Mouse (Mus musculus) MEL (cell line): ENCODE measurements around the gene Rab30. TPM values are rescaled to one million over a fixed set of nuclear protein-coding genes. Genes with fewer than 3 reads are reported as not detected.

Experiments used
- DNase-seq: peaks from one replicate; pipeline ENCODE4 v3.0.0; 2011; ENCODE audit warnings: low read depth, low spot score
- H3K27ac ChIP-seq: 2 replicates; pipeline ENCODE4 v1.5.1; 2012; ENCODE audit warnings: low read depth, mild to moderate bottlenecking, control low read depth, low read length, moderate library complexity; ENCODE audit not compliant: control insufficient read depth
- H3K27me3 ChIP-seq, 2 experiments: fragments of 150-350 bp in 1 of 2; sonication (generic) in 1 of 2; 2 replicates each; pipeline ENCODE4 v1.6.1; 2012; ENCODE audit warnings: low read length in 2 of 2, mild to moderate bottlenecking in 2 of 2, improper control_type of control experiment in 1 of 2, moderate library complexity in 1 of 2; ENCODE audit not compliant: insufficient read depth in 2 of 2, control insufficient read depth in 1 of 2
- H3K36me3 ChIP-seq, 2 experiments: 2 replicates each; pipeline ENCODE4 v1.6.1; 2012 to 2014; ENCODE audit warnings: low read length in 2 of 2, improper control_type of control experiment in 1 of 2, inconsistent platforms in 1 of 2, mild to moderate bottlenecking in 1 of 2; ENCODE audit not compliant: insufficient read depth in 2 of 2, control insufficient read depth in 1 of 2
- H3K4me1 ChIP-seq, 2 experiments: fragments of 150-350 bp in 1 of 2; sonication (generic) in 1 of 2; 2 replicates each; pipeline ENCODE4 v1.6.1; 2012; ENCODE audit warnings: low read length in 2 of 2, improper control_type of control experiment in 1 of 2, mild to moderate bottlenecking in 1 of 2; ENCODE audit not compliant: insufficient read depth in 2 of 2, control insufficient read depth in 1 of 2
- H3K4me3 ChIP-seq, 2 experiments: fragments of 150-350 bp in 1 of 2; sonication (generic) in 1 of 2; 2 replicates each; pipeline ENCODE4 v1.5.1; 2012; ENCODE audit warnings: low read depth in 2 of 2, low read length in 2 of 2, mild to moderate bottlenecking in 2 of 2, moderate library complexity in 2 of 2, control low read depth in 1 of 2, improper control_type of control experiment in 1 of 2; ENCODE audit not compliant: control insufficient read depth in 1 of 2, insufficient read depth in 1 of 2
- H3K79me2 ChIP-seq: 2 replicates; pipeline ENCODE4 v1.6.1; 2012; ENCODE audit warnings: mild to moderate bottlenecking, low read length, moderate library complexity; ENCODE audit not compliant: control insufficient read depth, poor library complexity, insufficient read depth
- H3K9ac ChIP-seq: 2 replicates; pipeline ENCODE4 v1.6.1; 2012; ENCODE audit warnings: low read depth, mild to moderate bottlenecking, control low read depth, low read length, moderate library complexity; ENCODE audit not compliant: control insufficient read depth, poor library complexity, severe bottlenecking
- H3K9me3 ChIP-seq: fragments of 150-350 bp; sonication (generic); replicated peaks from 2 replicates; pipeline ENCODE4 v1.6.1; 2012; ENCODE audit warnings: mild to moderate bottlenecking, low read length, improper control_type of control experiment, moderate library complexity; ENCODE audit not compliant: insufficient read depth
- BHLHE40 ChIP-seq: IDR thresholded peaks from 2 replicates; pipeline ENCODE4 v1.6.1; 2012; ENCODE audit warnings: low read depth, mild to moderate bottlenecking, inconsistent platforms, low read length, improper control_type of control experiment, borderline replicate concordance
- CHD1 ChIP-seq: IDR thresholded peaks from 2 replicates; pipeline ENCODE4 v1.6.1; 2012; ENCODE audit warnings: low read depth, mild to moderate bottlenecking, inconsistent platforms, low read length, improper control_type of control experiment
- CHD2 ChIP-seq: IDR thresholded peaks from 2 replicates; pipeline ENCODE4 v1.6.1; 2011; ENCODE audit warnings: low read length, improper control_type of control experiment
- GATA1 ChIP-seq: IDR thresholded peaks from 2 replicates; pipeline ENCODE4 v1.6.1; 2011; ENCODE audit warnings: low read depth, low read length, improper control_type of control experiment
- JUND ChIP-seq: IDR thresholded peaks from 2 replicates; pipeline ENCODE4 v1.6.1; 2011; ENCODE audit warnings: low read depth, mild to moderate bottlenecking, improper control_type of control experiment, low read length
- MAFK ChIP-seq: IDR thresholded peaks from 2 replicates; pipeline ENCODE4 v1.6.1; 2011; ENCODE audit warnings: low read depth, mild to moderate bottlenecking, low read length, improper control_type of control experiment, borderline replicate concordance
- MAX ChIP-seq: IDR thresholded peaks from 2 replicates; pipeline ENCODE4 v1.6.1; 2011; ENCODE audit warnings: low read length, improper control_type of control experiment
- MXI1 ChIP-seq: IDR thresholded peaks from 2 replicates; pipeline ENCODE4 v1.6.1; 2011; ENCODE audit warnings: mild to moderate bottlenecking, low read depth, low read length, improper control_type of control experiment
- MYC ChIP-seq: IDR thresholded peaks from 2 replicates; pipeline ENCODE4 v1.6.1; 2011; ENCODE audit warnings: low read depth, mild to moderate bottlenecking, low read length, improper control_type of control experiment, moderate library complexity
- POLR2AphosphoS2 ChIP-seq: IDR thresholded peaks from 2 replicates; pipeline ENCODE4 v1.6.1; 2011; ENCODE audit warnings: low read length, improper control_type of control experiment
- POLR2AphosphoS5 ChIP-seq: IDR thresholded peaks from 2 replicates; pipeline ENCODE4 v1.6.1; 2012; ENCODE audit warnings: low read depth, borderline replicate concordance, mild to moderate bottlenecking, inconsistent platforms, low read length, moderate library complexity, mixed read lengths
- RCOR1 ChIP-seq: IDR thresholded peaks from 2 replicates; pipeline ENCODE4 v1.6.1; 2012; ENCODE audit warnings: low read depth, mild to moderate bottlenecking, inconsistent platforms, low read length, improper control_type of control experiment
- SIN3A ChIP-seq: IDR thresholded peaks from 2 replicates; pipeline ENCODE4 v1.6.1; 2012; ENCODE audit warnings: low read length, improper control_type of control experiment, inconsistent platforms
- SMC3 ChIP-seq: IDR thresholded peaks from 2 replicates; pipeline ENCODE4 v1.6.1; 2011; ENCODE audit warnings: low read depth, low read length, improper control_type of control experiment
- TAL1 ChIP-seq: IDR thresholded peaks from 2 replicates; pipeline ENCODE4 v1.6.1; 2012; ENCODE audit warnings: mild to moderate bottlenecking, inconsistent platforms, low read length, moderate library complexity, mixed read lengths
- TBP ChIP-seq: IDR thresholded peaks from 2 replicates; pipeline ENCODE4 v1.8.0; 2011; ENCODE audit warnings: low read depth, low read length, improper control_type of control experiment
- UBTF ChIP-seq: IDR thresholded peaks from 2 replicates; pipeline ENCODE4 v1.6.1; 2012; ENCODE audit warnings: low read depth, mild to moderate bottlenecking, inconsistent platforms, low read length, improper control_type of control experiment, moderate library complexity, borderline replicate concordance; ENCODE audit not compliant: insufficient read depth
- USF1 ChIP-seq: IDR thresholded peaks from 2 replicates; pipeline ENCODE4 v1.6.1; 2014; ENCODE audit warnings: low read depth, mild to moderate bottlenecking, inconsistent platforms, low read length, improper control_type of control experiment, moderate library complexity
- USF2 ChIP-seq, 2 experiments: IDR thresholded peaks; 2 replicates each; pipeline ENCODE4 v1.6.1; 2011 to 2012; ENCODE audit warnings: improper control_type of control experiment in 2 of 2, low read length in 2 of 2, borderline replicate concordance in 1 of 2, inconsistent platforms in 1 of 2, low read depth in 1 of 2, mild to moderate bottlenecking in 1 of 2; ENCODE audit not compliant: insufficient read depth in 1 of 2
- ZKSCAN1 ChIP-seq: IDR thresholded peaks from 2 replicates; pipeline ENCODE4 v1.6.1; 2012; ENCODE audit warnings: low read depth, mild to moderate bottlenecking, inconsistent platforms, low read length, improper control_type of control experiment, moderate library complexity
- ZMIZ1 ChIP-seq: IDR thresholded peaks from 2 replicates; pipeline ENCODE4 v1.6.1; 2012; ENCODE audit warnings: low read depth, mild to moderate bottlenecking, inconsistent platforms, low read length, improper control_type of control experiment, moderate library complexity
- ZNF384 ChIP-seq: IDR thresholded peaks from 2 replicates; pipeline ENCODE4 v1.6.1; 2012; ENCODE audit warnings: low read depth, mild to moderate bottlenecking, inconsistent platforms, low read length, improper control_type of control experiment
- polyA plus RNA-seq, 2 experiments: library from polyadenylated mRNA; stranded (reverse) in 1 of 2; unstranded in 1 of 2; fragments of >175 nt in 1 of 2; fragments of >200 nt in 1 of 2; gene quantifications; 2 replicates each; pipeline versions ENCODE4 v1.2.1 to v1.2.4; 2012; ENCODE audit warnings: low replicate concordance in 2 of 2, low read depth in 1 of 2; ENCODE audit not compliant: insufficient read length in 2 of 2, insufficient read depth in 1 of 2, missing spikeins in 1 of 2
- total RNA-seq: library from RNA; depleted of rRNA; stranded (reverse); fragments of 300-350 nt; gene quantifications from 2 replicates; pipeline ENCODE4 v1.2.3, GENCODE M21; 2012

The Rab30 gene
- total and polyA plus RNA-seq, 3 experiments: 1.3 TPM; not detected in 1

- H3K9ac ChIP-seq: no peak overlapping the region
- H3K36me3 ChIP-seq: no peaks in the 10 kb centered on the region
- H3K9me3 ChIP-seq: no peaks in the 10 kb centered on the region
- no peaks in the 10 kb centered on the region for H3K79me2 ChIP-seq
- H3K4me1 ChIP-seq: no peaks in the 10 kb centered on the region
- H3K27me3 ChIP-seq: no peaks in the 10 kb centered on the region
- no peak overlapping the region for H3K27ac ChIP-seq
- DNase-seq: no peak
- no peak overlapping the region for H3K4me3 ChIP-seq
- no peak for TF ChIP-seq TAL1
- no peak for TF ChIP-seq JUND
- TF ChIP-seq ZKSCAN1: no peak
- TF ChIP-seq RCOR1: no peak
- TF ChIP-seq USF2 (IDR thresholded peaks at IDR 0.05; ENCODE audit: borderline replicate concordance in 1 of 2, insufficient read depth in 1 of 2, low read depth in 1 of 2, low read length in 2 of 2): no peak
- TF ChIP-seq BHLHE40: no peak
Observed at GRCm38 (mm10) chr7:92768859-92769258, 27.5 kb downstream of the Rab30 start.

GRCm38 (mm10) chr7:92773006-92773405, 31.6 kb downstream of the Rab30 start:
- Histone ChIP-seq H3K4me1 (no peaks in the 10 kb centered on the region), H3K79me2 (no peaks in the 10 kb centered on the region), H3K9ac (no peak overlapping the region), H3K4me3 (no peak overlapping the region), H3K27ac (no peak overlapping the region), H3K9me3 (no peaks in the 10 kb centered on the region), H3K27me3 (no peaks in the 10 kb centered on the region), H3K36me3 (no peaks in the 10 kb centered on the region)
- no peak for TF ChIP-seq ZNF384
- TF ChIP-seq SIN3A: no peak
- no peak for TF ChIP-seq JUND
- no peak for TF ChIP-seq USF1
- TF ChIP-seq ZMIZ1: no peak
- no peak for DNase-seq

GRCm38 (mm10) chr7:92773596-92773995, 32.2 kb downstream of the Rab30 start:
- Histone ChIP-seq H3K79me2 (no peaks in the 10 kb centered on the region), H3K27ac (no peak overlapping the region), H3K27me3 (no peaks in the 10 kb centered on the region), H3K9ac (no peak overlapping the region), H3K9me3 (no peaks in the 10 kb centered on the region), H3K4me1 (no peaks in the 10 kb centered on the region), H3K36me3 (no peaks in the 10 kb centered on the region), H3K4me3 (no peak overlapping the region)
- TF ChIP-seq MYC (no peak), TAL1 (no peak), MAX (no peak), CHD1 (no peak), MAFK (no peak), CHD2 (no peak), POLR2AphosphoS5 (no peak), ZKSCAN1 (no peak), GATA1 (no peak), SMC3 (no peak), TBP (no peak), POLR2AphosphoS2 (no peak), UBTF (no peak), USF2 (IDR thresholded peaks at IDR 0.05; ENCODE audit: borderline replicate concordance in 1 of 2, insufficient read depth in 1 of 2, low read depth in 1 of 2, low read length in 2 of 2) (no peak), ZNF384 (no peak), USF1 (no peak), MXI1 (no peak), ZMIZ1 (no peak)
- no peak for DNase-seq
